Mouse (Mus musculus) thymus, adult 2 months (tissue): ENCODE results near the gene AW549877. TPM values are rescaled to one million over a fixed set of nuclear protein-coding genes. Genes with fewer than 3 reads are reported as not detected.

Experiments
- DNase-seq: peaks from one replicate; pipeline ENCODE4 v3.0.0; 2021
- H3K27ac ChIP-seq: fragments of 200-500 bp; 2 replicates; pipeline ENCODE4 v1.5.1; 2012; ENCODE audit warnings: low read length, control low read depth; ENCODE audit not compliant: control insufficient read depth, insufficient read depth
- H3K27me3 ChIP-seq: fragments of 200-500 bp; 2 replicates; pipeline ENCODE4 v1.6.1; 2012; ENCODE audit warnings: mild to moderate bottlenecking, low read length, moderate library complexity, mixed read lengths; ENCODE audit not compliant: control insufficient read depth, insufficient read depth
- H3K36me3 ChIP-seq: fragments of 200-500 bp; 2 replicates; pipeline ENCODE4 v1.6.1; 2012; ENCODE audit warnings: mild to moderate bottlenecking, low read length, moderate library complexity; ENCODE audit not compliant: control insufficient read depth, insufficient read depth
- H3K4me1 ChIP-seq: fragments of 200-500 bp; replicated peaks from 2 replicates; pipeline ENCODE4 v1.6.1; 2012; ENCODE audit warnings: low read length; ENCODE audit not compliant: control insufficient read depth, insufficient read depth
- H3K4me3 ChIP-seq: fragments of 200-500 bp; 2 replicates; pipeline ENCODE4 v1.5.1; 2012; ENCODE audit warnings: mild to moderate bottlenecking, low read length, control low read depth, moderate library complexity; ENCODE audit not compliant: control insufficient read depth, insufficient read depth
- CTCF ChIP-seq: fragments of 200-500 bp; IDR thresholded peaks from 2 replicates; pipeline ENCODE4 v1.5.1; 2012; ENCODE audit warnings: mild to moderate bottlenecking, control low read depth, low read length, moderate library complexity, borderline replicate concordance; ENCODE audit not compliant: control insufficient read depth, poor library complexity, insufficient read depth; ENCODE audit errors: extremely low read depth
- POLR2A ChIP-seq: fragments of 200-500 bp; IDR thresholded peaks from 2 replicates; pipeline ENCODE4 v1.6.1; 2012; ENCODE audit warnings: mild to moderate bottlenecking, low read length, control low read depth, moderate library complexity; ENCODE audit not compliant: control insufficient read depth, poor library complexity, insufficient read depth; ENCODE audit errors: extremely low read depth
- WGBS: fragments of 180-500 bp; shearing (Covaris S2); methylation state at CpG from one replicate; pipeline ENCODE4 v1.1.7; 2018; 5-methylcytosine and 5-hydroxymethylcytosine counted together
- polyA plus RNA-seq: library from polyadenylated mRNA; depleted of rRNA; stranded (reverse); fragments of >200 nt; gene quantifications from 2 replicates; pipeline ENCODE4 v1.2.3, GENCODE M21; 2012; rRNA removed

Gene AW549877
- polyA plus RNA-seq, 1 experiment: 18.1 TPM

DNA sequence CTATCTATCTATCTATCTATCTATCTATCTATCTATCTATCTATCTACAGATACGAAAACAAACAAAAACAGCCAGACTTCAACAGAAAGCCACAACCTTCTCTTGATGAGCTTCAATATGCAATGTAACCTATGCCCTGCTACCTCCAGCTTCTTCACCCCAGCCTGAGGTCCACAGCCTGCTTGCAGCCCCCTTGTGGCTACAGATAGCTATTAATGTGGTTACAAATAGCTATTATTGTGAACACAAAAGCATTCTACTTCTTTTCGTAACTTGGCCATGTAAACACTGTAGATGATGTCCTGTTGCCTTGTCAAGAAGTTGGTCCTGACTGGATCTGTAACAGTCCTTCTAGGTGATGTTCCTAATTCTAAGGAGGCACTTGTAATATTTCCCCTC is 57.4 kb downstream of the AW549877 start:
- TF ChIP-seq POLR2A (no peak), CTCF (no peak)
- DNase-seq: no peak
- H3K27me3 ChIP-seq: no peaks in the 10 kb centered on the region
- no peak overlapping the region for H3K4me3 ChIP-seq
- H3K27ac ChIP-seq: no peak overlapping the region
- WGBS: 90% methylated on average over 2 of the region's 2 CpGs
- H3K36me3 ChIP-seq: no peaks in the 10 kb centered on the region
- no peaks in the 10 kb centered on the region for H3K4me1 ChIP-seq

DNA sequence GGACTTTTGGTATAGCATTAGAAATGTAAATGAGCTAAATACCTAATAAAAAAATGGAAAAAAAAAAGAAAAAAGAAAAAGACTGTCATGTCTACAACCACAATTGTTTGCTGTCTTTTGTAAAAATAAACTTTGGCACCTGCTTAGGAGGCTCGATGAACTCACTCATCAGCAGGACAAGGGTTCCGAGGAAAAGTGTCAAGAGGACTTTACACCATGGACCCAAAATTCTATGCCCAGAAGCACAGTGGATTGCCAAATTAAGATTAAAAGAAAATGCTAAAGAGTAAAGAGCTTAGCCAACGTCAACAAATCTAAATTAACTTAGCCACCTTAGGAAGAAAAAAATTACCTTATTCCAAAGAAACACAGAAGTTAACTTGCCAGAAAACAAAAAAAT is 59.5 kb downstream of the AW549877 start:
- DNase-seq: no peak
- H3K27me3 ChIP-seq: no peaks in the 10 kb centered on the region

DNA sequence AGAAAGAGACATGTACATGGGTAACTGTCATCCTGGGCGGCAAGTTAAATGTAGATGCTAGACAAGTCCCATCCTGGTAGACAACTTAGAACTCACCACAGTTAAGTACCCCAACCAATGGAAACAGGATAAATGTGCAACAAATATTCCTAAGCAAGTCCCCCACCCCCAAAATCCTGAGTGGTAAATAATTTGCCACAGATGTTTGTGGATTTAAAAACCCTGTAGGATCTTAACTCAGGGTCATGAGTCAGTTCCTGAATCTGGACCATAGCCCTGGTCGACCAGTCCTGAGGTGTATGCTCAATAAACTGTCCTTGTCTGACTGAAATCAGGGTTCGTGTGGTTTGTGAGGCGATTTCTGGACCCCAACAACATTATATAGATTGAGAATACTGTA is 62.1 kb downstream of the AW549877 start:
- DNase-seq: no peak
- H3K27ac ChIP-seq: no peak overlapping the region
- WGBS: 85% methylated on average over 4 of the region's 4 CpGs
- no peaks in the 10 kb centered on the region for H3K27me3 ChIP-seq
- no peaks in the 10 kb centered on the region for H3K4me1 ChIP-seq
- no peak overlapping the region for H3K4me3 ChIP-seq
- H3K36me3 ChIP-seq: no peaks in the 10 kb centered on the region
- TF ChIP-seq POLR2A (no peak), CTCF (no peak)

More for the DNA sequence above, 59.5 kb downstream of the AW549877 start:
- Histone ChIP-seq H3K36me3 (no peaks in the 10 kb centered on the region), H3K27ac (no peak overlapping the region), H3K4me1 (no peaks in the 10 kb centered on the region), H3K4me3 (no peak overlapping the region)
- WGBS: 92% methylated on average over 3 of the region's 3 CpGs
- TF ChIP-seq CTCF (no peak), POLR2A (no peak)

Other genes starting within 250 kb of the AW549877 start
- gene Fbxo4, start 16.2 kb downstream of the AW549877 start, polyA plus RNA-seq: 3.5 and 4.5 TPM in 2 replicates
- 31.6 and 32.8 TPM in 2 replicates for gene Oxct1, start 30.6 kb upstream of the AW549877 start, polyA plus RNA-seq